ENCODE assay signal across 8 mouse cellular contexts in the genomic region with DNA sequence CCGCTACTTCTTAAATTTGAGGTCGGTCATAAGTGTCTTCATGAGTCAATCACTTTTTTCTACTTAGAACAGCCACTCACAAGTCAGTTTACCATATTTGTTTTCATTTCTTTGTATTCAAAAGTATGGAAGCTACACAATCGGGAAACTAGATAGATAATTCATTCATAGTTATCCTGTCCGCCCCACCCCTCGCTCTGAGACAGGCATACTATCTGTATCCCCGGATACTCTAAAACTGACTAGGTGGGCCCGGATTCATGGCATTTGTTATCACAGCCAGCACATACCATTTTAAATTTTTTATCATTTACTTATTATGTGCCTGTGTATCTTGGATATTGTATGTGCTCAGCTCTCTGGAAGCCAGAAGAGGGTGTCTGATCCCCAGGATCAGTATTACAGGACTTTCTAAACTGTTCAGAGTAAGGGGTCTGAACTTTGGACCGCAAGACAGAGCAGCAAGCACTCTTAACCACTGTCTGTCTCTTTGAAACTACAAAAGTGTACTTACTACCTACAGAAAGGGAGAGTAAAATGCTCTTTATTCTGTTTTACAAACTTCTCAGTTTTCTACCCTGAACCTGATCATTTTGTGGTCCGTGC. TPM values are rescaled to one million over a fixed set of nuclear protein-coding genes. Genes with fewer than 3 reads are reported as not detected.
DNase-seq lines count a peak whose midpoint lies in the region; ATAC-seq and TF ChIP-seq lines count a peak whose summit lies in the region.

No protein-coding gene starts in this region.

- H3K79me2 ChIP-seq in C2C12 (ENCODE audit: control insufficient read depth, insufficient read depth): peaks cover 75% of the 10 kb centered on the region

- no peak for TF ChIP-seq CTCF in cerebellum, adult 2 months (IDR thresholded peaks at IDR 0.05; ENCODE audit: borderline replicate concordance, insufficient read depth, low read depth, low read length)
- no peak for TF ChIP-seq CTCF in C2C12 (IDR thresholded peaks at IDR 0.05; ENCODE audit: control insufficient read depth, insufficient read depth, insufficient read length)

- no peak for ATAC-seq in forebrain, embryonic 14.5 days
- ATAC-seq in liver, embryonic 12.5 days: peak; percentile 20
- no peak for ATAC-seq in frontal cortex, adult (ENCODE audit: low TSS enrichment)

- peaks cover 7% of the 10 kb centered on the region; the same call in 1 of the 2 replicates for H3K4me1 ChIP-seq in cerebellum, adult 2 months (ENCODE audit: control insufficient read depth, insufficient read depth, low read length)
- H3K4me1 ChIP-seq in forebrain, embryonic 14.5 days (ENCODE audit: control insufficient read depth, insufficient read depth, low read length): peaks cover 12% of the 10 kb centered on the region; the same call in 1 of the 2 replicates
- peaks cover 64% of the 10 kb centered on the region for H3K4me1 ChIP-seq in liver, embryonic 12.5 days

- no peaks in the 10 kb centered on the region for H3K27me3 ChIP-seq in cerebellum, adult 2 months (ENCODE audit: control insufficient read depth, insufficient read depth, low read length)
- H3K27me3 ChIP-seq in C2C12 (ENCODE audit: control insufficient read depth, insufficient read depth, insufficient read length): no peaks in the 10 kb centered on the region
- no peaks in the 10 kb centered on the region for H3K27me3 ChIP-seq in forebrain, embryonic 14.5 days (replicated peaks; ENCODE audit: control insufficient read depth, insufficient read depth, low read length)
- H3K27me3 ChIP-seq in liver, embryonic 12.5 days (replicated peaks): no peaks in the 10 kb centered on the region

- no peaks in the 10 kb centered on the region for H3K9me3 ChIP-seq in forebrain, embryonic 14.5 days (replicated peaks; ENCODE audit: control insufficient read depth, low read length)
- no peaks in the 10 kb centered on the region for H3K9me3 ChIP-seq in liver, embryonic 12.5 days (replicated peaks)

- H3K4me3 ChIP-seq in cerebellum, adult 2 months (replicated peaks; ENCODE audit: insufficient read depth, low read depth, low read length): peak overlapping the region; percentile 99
- H3K4me3 ChIP-seq in C2C12 (ENCODE audit: insufficient read depth, poor library complexity, severe bottlenecking): peak overlapping the region; percentile 83
- peak overlapping the region; percentile 73 for H3K4me3 ChIP-seq in forebrain, embryonic 14.5 days (ENCODE audit: low read depth, low read length)
- peak overlapping the region; percentile 96 for H3K4me3 ChIP-seq in liver, embryonic 12.5 days

- peak overlapping the region; percentile 84 for H3K4me2 ChIP-seq in forebrain, embryonic 14.5 days (ENCODE audit: low read length)
- peak overlapping the region; percentile 91 for H3K4me2 ChIP-seq in liver, embryonic 12.5 days

- TF ChIP-seq POLR2A in cerebellum, adult 2 months (IDR thresholded peaks at IDR 0.05; ENCODE audit: borderline replicate concordance, insufficient read depth, low read length): no peak

- peak overlapping the region; percentile 92 for H3K9ac ChIP-seq in forebrain, embryonic 14.5 days (ENCODE audit: low read length)
- H3K9ac ChIP-seq in liver, embryonic 12.5 days: peak overlapping the region; percentile 92

- H3K79me3 ChIP-seq in C2C12 (ENCODE audit: low read depth): peaks cover 55% of the 10 kb centered on the region

- H3K27ac ChIP-seq in cerebellum, adult 2 months (ENCODE audit: insufficient read depth, low read length): peak overlapping the region; percentile 87; the same call in 1 of the 2 replicates
- no peak overlapping the region for H3K27ac ChIP-seq in forebrain, embryonic 14.5 days (ENCODE audit: low read depth, low read length)
- peak overlapping the region; percentile 98 for H3K27ac ChIP-seq in liver, embryonic 12.5 days

- 35% methylated on average over 9 of the region's 9 CpGs for WGBS in cerebellum, adult 2 months
- 60% methylated on average over 9 of the region's 9 CpGs for WGBS in forebrain, embryonic 14.5 days
- WGBS in liver, embryonic 12.5 days (ENCODE audit: insufficient replicate concordance): 27% methylated on average over 9 of the region's 9 CpGs

- H3K36me3 ChIP-seq in C2C12 (ENCODE audit: control insufficient read depth, insufficient read depth): peaks cover 26% of the 10 kb centered on the region
- H3K36me3 ChIP-seq in forebrain, embryonic 14.5 days (ENCODE audit: control insufficient read depth, insufficient read depth, low read length): peaks cover 11% of the 10 kb centered on the region; the same call in 1 of the 2 replicates
- peaks cover 23% of the 10 kb centered on the region for H3K36me3 ChIP-seq in liver, embryonic 12.5 days

- no peak overlapping the region for H3ac ChIP-seq in C2C12 (ENCODE audit: control insufficient read depth, insufficient read length, low read depth)

- DNase-seq in cerebellum, adult 2 months: no peak
- DNase-seq in cerebellum, postnatal 36 days: no peak
- no peak for DNase-seq in forebrain, embryonic 14.5 days (ENCODE audit: low spot score)
- DNase-seq in testis, postnatal 14 days (ENCODE audit: low spot score): no peak
- DNase-seq in layer of hippocampus, adult 18-20 months (ENCODE audit: low spot score in 2 of 2): no peak

TF ChIP-seq in C2C12, 6 proteins besides CTCF, POLR2A, EP300 and RAD21:
- TF ChIP-seq FOSL1 (IDR thresholded peaks at IDR 0.05; ENCODE audit: insufficient read depth, low read length, poor library complexity, severe bottlenecking) (no peak), USF1 (IDR thresholded peaks at IDR 0.05; ENCODE audit: low read depth) (no peak), MYOD1 (IDR thresholded peaks at IDR 0.05; ENCODE audit: control insufficient read depth, insufficient read length, low read depth) (no peak)

RNA-seq across cellular contexts. Expression of gene Zzz3, which starts 2.2 kb away (rescaled TPM):
- polyA plus RNA-seq in cerebellum, adult 2 months (2012; rRNA removed): 24.4 and 25.2 TPM in 2 replicates
- 7.6 TPM for polyA plus RNA-seq in C2C12 (2012; fragmentation: generic; extraction: Trizol)
- polyA plus RNA-seq in forebrain, embryonic 14.5 days (2014; fragmentation: Nextera tagmentation; extraction: Ambion mirVana): 42.1 and 44.0 TPM in 2 replicates
- 23.5 and 25.7 TPM in 2 replicates for polyA plus RNA-seq in liver, embryonic 12.5 days (2016; fragmentation: Nextera tagmentation; extraction: Ambion mirVana)
- total RNA-seq in layer of hippocampus, adult 18-20 months (2021): 10 to 100 TPM; 45.4 to 47.1 TPM

RNA-seq across cellular contexts. Expression of gene Usp33, which starts 51.2 kb away (rescaled TPM):
- polyA plus RNA-seq in cerebellum, adult 2 months (2012; rRNA removed): 101 and 111 TPM in 2 replicates
- 8.4 TPM for polyA plus RNA-seq in C2C12 (2012; fragmentation: generic; extraction: Trizol)
- 85.4 and 97.3 TPM in 2 replicates for polyA plus RNA-seq in forebrain, embryonic 14.5 days (2014; fragmentation: Nextera tagmentation; extraction: Ambion mirVana)
- 30.1 and 30.9 TPM in 2 replicates for polyA plus RNA-seq in liver, embryonic 12.5 days (2016; fragmentation: Nextera tagmentation; extraction: Ambion mirVana)
- total RNA-seq in layer of hippocampus, adult 18-20 months (2021): 100 to 1,000 TPM; 118 to 120 TPM

RNA-seq across cellular contexts. Expression of gene Miga1, which starts 57.2 kb away (rescaled TPM):
- 52.1 and 56.3 TPM in 2 replicates for polyA plus RNA-seq in cerebellum, adult 2 months (2012; rRNA removed)
- 0.43 TPM for polyA plus RNA-seq in C2C12 (2012; fragmentation: generic; extraction: Trizol)
- polyA plus RNA-seq in forebrain, embryonic 14.5 days (2014; fragmentation: Nextera tagmentation; extraction: Ambion mirVana): 19.4 and 19.8 TPM in 2 replicates
- polyA plus RNA-seq in liver, embryonic 12.5 days (2016; fragmentation: Nextera tagmentation; extraction: Ambion mirVana): 7.1 and 9.1 TPM in 2 replicates
- total RNA-seq in layer of hippocampus, adult 18-20 months (2021): 10 to 100 TPM; 73.9 to 74.1 TPM
